Mouse (Mus musculus) E14TG2a.4 (cell line): ENCODE results near the gene Chtf18.

Experiments
- H3K27me3 ChIP-seq: 2 replicates; pipeline ENCODE4 v1.6.1; 2014; ENCODE audit warnings: low read length, control low read depth; ENCODE audit not compliant: insufficient read depth
- H3K36me3 ChIP-seq: 2 replicates; pipeline ENCODE4 v1.6.1; 2014; ENCODE audit warnings: low read length, control low read depth; ENCODE audit not compliant: insufficient read depth
- H3K4me1 ChIP-seq: replicated peaks from 2 replicates; pipeline ENCODE4 v1.6.1; 2014; ENCODE audit warnings: low read depth, low read length, control low read depth
- H3K4me3 ChIP-seq: replicated peaks from 2 replicates; pipeline ENCODE4 v1.5.1; 2014; ENCODE audit warnings: mild to moderate bottlenecking, low read length
- H3K9me3 ChIP-seq: 2 replicates; pipeline ENCODE4 v1.6.1; 2014; ENCODE audit warnings: low read length, control low read depth
- CTCF ChIP-seq: conservative IDR thresholded peaks from 2 replicates; pipeline ENCODE4 v1.5.1; 2014; ENCODE audit warnings: low read length
- NANOG ChIP-seq: IDR thresholded peaks from 2 replicates; pipeline ENCODE4 v1.6.1; 2014; ENCODE audit warnings: borderline replicate concordance, low read length, mixed read lengths
- POU5F1 ChIP-seq: IDR thresholded peaks from 2 replicates; pipeline ENCODE4 v1.6.1; 2014; ENCODE audit warnings: low read length, borderline replicate concordance

Gene Chtf18

DNA sequence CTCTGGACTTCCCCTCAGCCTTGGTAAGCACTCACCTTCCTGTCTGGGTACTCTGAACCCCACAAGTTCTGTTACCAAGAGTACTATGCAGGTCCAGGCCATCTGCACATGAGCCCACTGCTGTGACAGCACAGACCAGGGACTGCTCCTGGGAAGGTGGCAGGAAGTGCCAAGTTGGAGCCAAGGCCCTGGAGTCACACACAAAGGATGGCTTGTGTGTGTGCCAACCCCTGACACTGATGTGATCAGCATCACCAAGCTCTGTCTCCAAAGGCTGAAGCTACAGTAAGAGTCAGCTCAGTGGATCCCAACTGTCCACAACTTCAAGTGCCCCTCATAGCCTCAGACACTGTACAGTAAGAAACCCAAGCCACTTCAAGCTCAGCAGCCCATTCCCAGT lies 54.2 kb downstream of the Chtf18 start:
- Histone ChIP-seq H3K36me3 (no peaks in the 10 kb centered on the region), H3K4me3 (no peak overlapping the region), H3K27me3 (peaks cover 25% of the 10 kb centered on the region), H3K9me3 (no peaks in the 10 kb centered on the region), H3K4me1 (peaks cover 11% of the 10 kb centered on the region)
- TF ChIP-seq NANOG, result no peak
- no peak for TF ChIP-seq CTCF
- no peak for TF ChIP-seq POU5F1
